ENCODE assay signal across 9 mouse cellular contexts in genomic region chr7:79080572-79081399, GRCm38 (mm10). TPM values are rescaled to one million over a fixed set of nuclear protein-coding genes. Genes with fewer than 3 reads are reported as not detected.
DNase-seq lines count a peak whose midpoint lies in the region; ATAC-seq and TF ChIP-seq lines count a peak whose summit lies in the region.
"Had no signal": no experiment of that assay in that cellular context is flagged by ENCODE, and none has a peak within 500 bp of the region (broad histone marks: within the 10 kb centered on the region; RNA-seq: fewer than 3 reads in every experiment).

No protein-coding gene starts in this region.

- WGBS in cerebellum, adult 2 months = 33% methylated on average over 7 of the region's 7 CpGs
- WGBS in forebrain, embryonic 16.5 days = 21% methylated on average over 7 of the region's 7 CpGs
- 20% methylated on average over 7 of the region's 7 CpGs for WGBS in hindbrain, embryonic 14.5 days

- peak; percentile 74 for ATAC-seq in forebrain, embryonic 16.5 days
- ATAC-seq in hindbrain, embryonic 14.5 days (ENCODE audit: low FRiP score) = peak; percentile 80
- ATAC-seq in megakaryocyte progenitor cell, adult 5-6 weeks (replicated peaks; ENCODE audit: poor library complexity) = peak; percentile 95
- ATAC-seq in monocyte, adult 5-6 weeks (replicated peaks; ENCODE audit: insufficient number of reproducible peaks, low FRiP score, low TSS enrichment, poor library complexity, severe bottlenecking) = no peak

- no peak for TF ChIP-seq POLR2A in cerebellum, adult 2 months (IDR thresholded peaks at IDR 0.05; ENCODE audit: borderline replicate concordance, insufficient read depth, low read length)

- H3K27me3 ChIP-seq in cerebellum, adult 2 months (ENCODE audit: control insufficient read depth, insufficient read depth, low read length) = no peaks in the 10 kb centered on the region; the same call in 1 of the 2 replicates
- no peaks in the 10 kb centered on the region for H3K27me3 ChIP-seq in forebrain, embryonic 16.5 days (replicated peaks; ENCODE audit: control insufficient read depth, insufficient read depth, low read length)
- H3K27me3 ChIP-seq in hindbrain, embryonic 14.5 days (ENCODE audit: control insufficient read depth, insufficient read depth, low read length) = peaks cover 3% of the 10 kb centered on the region; the same call in 1 of the 2 replicates

- H3K36me3 ChIP-seq in forebrain, embryonic 16.5 days (ENCODE audit: control insufficient read depth, insufficient read depth) = no peaks in the 10 kb centered on the region
- no peaks in the 10 kb centered on the region for H3K36me3 ChIP-seq in hindbrain, embryonic 14.5 days (replicated peaks; ENCODE audit: control insufficient read depth, insufficient read depth)

- H3K4me3 ChIP-seq in cerebellum, adult 2 months (replicated peaks; ENCODE audit: insufficient read depth, low read depth, low read length) = no peak overlapping the region
- H3K4me3 ChIP-seq in forebrain, embryonic 16.5 days (replicated peaks; ENCODE audit: low read length) = no peak overlapping the region
- no peak overlapping the region for H3K4me3 ChIP-seq in hindbrain, embryonic 14.5 days (replicated peaks; ENCODE audit: low read length)

- peaks cover 5% of the 10 kb centered on the region; the same call in 1 of the 2 replicates for H3K4me1 ChIP-seq in cerebellum, adult 2 months (ENCODE audit: control insufficient read depth, insufficient read depth, low read length)
- H3K4me1 ChIP-seq in forebrain, embryonic 16.5 days (replicated peaks; ENCODE audit: control insufficient read depth, insufficient read depth, low read length) = peaks cover 6% of the 10 kb centered on the region
- no peaks in the 10 kb centered on the region for H3K4me1 ChIP-seq in hindbrain, embryonic 14.5 days (replicated peaks; ENCODE audit: control insufficient read depth, insufficient read depth, low read length)

- no peaks in the 10 kb centered on the region for H3K9me3 ChIP-seq in forebrain, embryonic 16.5 days (ENCODE audit: control insufficient read depth, low read length)
- H3K9me3 ChIP-seq in hindbrain, embryonic 14.5 days (ENCODE audit: control insufficient read depth, low read length) = no peaks in the 10 kb centered on the region

- peak; percentile 53 for DNase-seq in Muller cell, postnatal 12 days (ENCODE audit: inconsistent ontology term)
- peak; percentile 21 to 43 for DNase-seq in cerebellum, adult 2 months
- peak; percentile 78 for DNase-seq in hindbrain, embryonic 14.5 days (ENCODE audit: low spot score)
- peak; percentile 65 to 68 for DNase-seq in layer of hippocampus, postnatal 36 days
- DNase-seq in right cerebral cortex, postnatal 25 days = peak; percentile 59

- H3K27ac ChIP-seq in cerebellum, adult 2 months (ENCODE audit: insufficient read depth, low read length) = no peak overlapping the region
- no peak overlapping the region for H3K27ac ChIP-seq in forebrain, embryonic 16.5 days (ENCODE audit: low read length)
- no peak overlapping the region for H3K27ac ChIP-seq in hindbrain, embryonic 14.5 days
- H3K27ac ChIP-seq: macrophage had no signal

- peak; percentile 75 for TF ChIP-seq CTCF in cerebellum, adult 2 months (IDR thresholded peaks at IDR 0.05; ENCODE audit: borderline replicate concordance, insufficient read depth, low read depth, low read length)

- no peak overlapping the region for H3K9ac ChIP-seq in forebrain, embryonic 16.5 days (replicated peaks; ENCODE audit: low read depth, low read length)
- no peak overlapping the region for H3K9ac ChIP-seq in hindbrain, embryonic 14.5 days

- no peak overlapping the region for H3K4me2 ChIP-seq in forebrain, embryonic 16.5 days (ENCODE audit: low read length)
- no peak overlapping the region for H3K4me2 ChIP-seq in hindbrain, embryonic 14.5 days (replicated peaks)

RNA-seq across cellular contexts. Expression of gene Acan, which starts 27.5 kb away (rescaled TPM):
- 3.3 and 5.6 TPM in 2 replicates for polyA plus RNA-seq in cerebellum, adult 2 months (2012; rRNA removed)
- 0.10 and 1.1 TPM in 2 replicates for polyA plus RNA-seq in forebrain, embryonic 16.5 days (2015; fragmentation: Nextera tagmentation; extraction: Ambion mirVana)
- 0.09 and 0.23 TPM in 2 replicates for polyA plus RNA-seq in hindbrain, embryonic 14.5 days (2014; fragmentation: Nextera tagmentation; extraction: Ambion mirVana)
- 1 to 10 TPM; 3.2 to 3.9 TPM for total RNA-seq in layer of hippocampus, postnatal 36 days (2021)
- total RNA-seq in megakaryocyte progenitor cell, adult 5-6 weeks (2015) = not detected in 2 replicates
- total RNA-seq in megakaryocyte progenitor cell, adult 5-6 weeks (2017) = not detected in 2 replicates
- total RNA-seq in monocyte, adult 5-6 weeks (2017) = 0.11 TPM in 1 of 3 replicates, not detected in the others
- polyA plus RNA-seq: macrophage had no signal

RNA-seq across cellular contexts. Expression of gene Hapln3, which starts 50.0 kb away (rescaled TPM):
- 0.79 and 0.87 TPM in 2 replicates for polyA plus RNA-seq in cerebellum, adult 2 months (2012; rRNA removed)
- 1.7 and 3.4 TPM in 2 replicates for polyA plus RNA-seq in forebrain, embryonic 16.5 days (2015; fragmentation: Nextera tagmentation; extraction: Ambion mirVana)
- 2.2 and 2.5 TPM in 2 replicates for polyA plus RNA-seq in hindbrain, embryonic 14.5 days (2014; fragmentation: Nextera tagmentation; extraction: Ambion mirVana)
- total RNA-seq in layer of hippocampus, postnatal 36 days (2021) = 1 to 10 TPM; 1.7 to 2.4 TPM
- not detected in 2 replicates for total RNA-seq in megakaryocyte progenitor cell, adult 5-6 weeks (2015)
- not detected in 2 replicates for total RNA-seq in megakaryocyte progenitor cell, adult 5-6 weeks (2017)
- not detected in 3 replicates for total RNA-seq in monocyte, adult 5-6 weeks (2017)
- polyA plus RNA-seq: macrophage had no signal
